Comparison of ENCODE assay signal across 33 mouse cellular contexts in the genomic region with DNA sequence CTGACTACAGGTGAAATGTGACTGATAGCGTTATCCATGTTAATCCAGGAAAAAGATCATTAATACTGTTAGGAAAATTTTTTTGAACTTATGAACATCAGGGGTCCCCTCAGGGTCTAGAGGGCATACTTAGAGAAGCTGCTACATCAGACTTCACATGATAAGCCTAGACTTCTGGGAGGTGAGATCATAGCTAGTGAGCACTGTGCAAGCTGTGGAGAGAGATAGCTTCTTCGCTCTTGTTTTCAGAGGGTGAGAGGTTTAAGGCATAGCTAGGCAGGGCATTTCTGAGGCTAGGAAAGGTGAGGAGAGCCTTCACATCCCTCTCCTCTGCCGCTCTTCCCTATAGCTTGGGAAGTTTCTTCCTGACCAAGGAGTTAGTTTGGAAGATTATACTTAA. TPM values are rescaled to one million over a fixed set of nuclear protein-coding genes. Genes with fewer than 3 reads are reported as not detected.
DNase-seq lines count a peak whose midpoint lies in the region; ATAC-seq and TF ChIP-seq lines count a peak whose summit lies in the region.
"Had no signal": no experiment of that assay in that cellular context is flagged by ENCODE, and none has a peak within 500 bp of the region (broad histone marks: within the 10 kb centered on the region; RNA-seq: fewer than 3 reads in every experiment).

No protein-coding gene starts in this region.

- 90% methylated on average over 3 of the region's 3 CpGs for WGBS in midbrain, embryonic 11.5 days
- 89% methylated on average over 3 of the region's 3 CpGs for WGBS in midbrain, embryonic 10.5 days
- WGBS in liver, embryonic 13.5 days (ENCODE audit: insufficient replicate concordance): 57% methylated on average over 3 of the region's 3 CpGs
- WGBS in liver, embryonic 16.5 days (ENCODE audit: insufficient replicate concordance): 60% methylated on average over 3 of the region's 3 CpGs
- WGBS in lung, postnatal 0 days: 81% methylated on average over 3 of the region's 3 CpGs

- no peaks in the 10 kb centered on the region for H3K9me3 ChIP-seq in midbrain, embryonic 11.5 days (ENCODE audit: control insufficient read depth, low read length)
- H3K9me3 ChIP-seq in midbrain, embryonic 10.5 days (replicated peaks): no peaks in the 10 kb centered on the region
- no peaks in the 10 kb centered on the region for H3K9me3 ChIP-seq in liver, embryonic 13.5 days (replicated peaks)
- H3K9me3 ChIP-seq in liver, embryonic 16.5 days (replicated peaks; ENCODE audit: control insufficient read depth, low read length): no peaks in the 10 kb centered on the region
- H3K9me3 ChIP-seq in lung, postnatal 0 days (ENCODE audit: low read length): no peaks in the 10 kb centered on the region
- H3K9me3 ChIP-seq: embryonic facial prominence, embryonic 10.5 days; embryonic facial prominence, embryonic 13.5 days; forebrain, embryonic 12.5 days; forebrain, embryonic 15.5 days; G1E; heart, embryonic 10.5 days; heart, embryonic 13.5 days had no signal

- no peak overlapping the region for H3K4me2 ChIP-seq in midbrain, embryonic 11.5 days
- no peak overlapping the region for H3K4me2 ChIP-seq in liver, embryonic 13.5 days
- no peak overlapping the region for H3K4me2 ChIP-seq in liver, embryonic 16.5 days (ENCODE audit: low read depth, low read length)
- H3K4me2 ChIP-seq in lung, postnatal 0 days (replicated peaks; ENCODE audit: low read depth, low read length): no peak overlapping the region
- H3K4me2 ChIP-seq: embryonic facial prominence, embryonic 13.5 days; forebrain, embryonic 12.5 days; forebrain, embryonic 15.5 days; heart, embryonic 13.5 days; hindbrain, embryonic 14.5 days had no signal

- peak; percentile 37 for DNase-seq in midbrain, embryonic 11.5 days (ENCODE audit: low spot score, missing footprints)
- DNase-seq in midbrain, embryonic 10.5 days (ENCODE audit: low spot score): no peak
- peak; percentile 34 for DNase-seq in liver, embryonic 13.5 days
- DNase-seq in lung, postnatal 0 days (ENCODE audit: low spot score): no peak
- no peak for DNase-seq in cerebellum, postnatal 10 days
- DNase-seq in frontal cortex, postnatal 25 days (ENCODE audit: low spot score in 2 of 2): no peak
- DNase-seq: adrenal gland, postnatal 10 days; adrenal gland, postnatal 36 days; B cell, adult 2 months; cerebellum, adult 11 months; cerebellum, adult 2 months; cerebellum, adult 9-11 months; cerebellum, postnatal 36 days; embryo, embryonic 11 days; gastrocnemius, postnatal 10 days; gastrocnemius, postnatal 36 days; heart, adult 2 months; heart, postnatal 14 days; heart, postnatal 4 days had no signal

- no peak overlapping the region for H3K9ac ChIP-seq in midbrain, embryonic 11.5 days (ENCODE audit: low read length)
- H3K9ac ChIP-seq in liver, embryonic 13.5 days: no peak overlapping the region
- no peak overlapping the region for H3K9ac ChIP-seq in liver, embryonic 16.5 days (ENCODE audit: low read depth, low read length)
- no peak overlapping the region for H3K9ac ChIP-seq in lung, postnatal 0 days (replicated peaks; ENCODE audit: low read depth)
- H3K9ac ChIP-seq: embryonic facial prominence, embryonic 13.5 days; forebrain, embryonic 12.5 days; forebrain, embryonic 15.5 days; heart, embryonic 13.5 days; hindbrain, embryonic 14.5 days had no signal

- ATAC-seq in midbrain, embryonic 11.5 days (ENCODE audit: low FRiP score): no peak
- ATAC-seq in liver, embryonic 13.5 days (ENCODE audit: low read depth): peak; percentile 90
- ATAC-seq in liver, embryonic 16.5 days (ENCODE audit: low read depth): peak; percentile 74
- peak; percentile 79 for ATAC-seq in megakaryocyte-erythroid progenitor cell, adult 5-6 weeks (replicated peaks; ENCODE audit: low FRiP score, low TSS enrichment, poor library complexity, severe bottlenecking)
- ATAC-seq in lung, postnatal 0 days: no peak
- ATAC-seq: activated CD4-positive, CD25-positive, alpha-beta regulatory T cell, adult 4 months; forebrain, embryonic 15.5 days; hindbrain, postnatal 0 days had no signal

- TF ChIP-seq CTCF in lung, postnatal 0 days (IDR thresholded peaks at IDR 0.05): no peak

- no peak overlapping the region for H3K27ac ChIP-seq in midbrain, embryonic 11.5 days (ENCODE audit: low read depth, low read length)
- H3K27ac ChIP-seq in midbrain, embryonic 10.5 days (replicated peaks): no peak overlapping the region
- H3K27ac ChIP-seq in liver, embryonic 13.5 days: peak overlapping the region; percentile 53
- H3K27ac ChIP-seq in liver, embryonic 16.5 days (ENCODE audit: low read length): no peak overlapping the region
- no peak overlapping the region for H3K27ac ChIP-seq in lung, postnatal 0 days (ENCODE audit: low read length)
- H3K27ac ChIP-seq: embryonic facial prominence, embryonic 10.5 days; embryonic facial prominence, embryonic 13.5 days; forebrain, embryonic 12.5 days; forebrain, embryonic 15.5 days; heart, adult 2 months; heart, embryonic 10.5 days; heart, embryonic 13.5 days; hindbrain, embryonic 14.5 days; hindbrain, postnatal 0 days had no signal

- peaks cover 7% of the 10 kb centered on the region; the same call in 1 of the 2 replicates for H3K4me1 ChIP-seq in midbrain, embryonic 11.5 days (ENCODE audit: control insufficient read depth, insufficient read depth, low read length)
- H3K4me1 ChIP-seq in midbrain, embryonic 10.5 days: peaks cover 14% of the 10 kb centered on the region
- peaks cover 33% of the 10 kb centered on the region for H3K4me1 ChIP-seq in liver, embryonic 13.5 days (replicated peaks)
- peaks cover 12% of the 10 kb centered on the region for H3K4me1 ChIP-seq in liver, embryonic 16.5 days (ENCODE audit: control insufficient read depth, low read depth, low read length)
- H3K4me1 ChIP-seq in lung, postnatal 0 days (ENCODE audit: insufficient read depth, low read depth, low read length): no peaks in the 10 kb centered on the region; the same call in 1 of the 2 replicates
- H3K4me1 ChIP-seq: embryonic facial prominence, embryonic 13.5 days had no signal

- H3K27me3 ChIP-seq in midbrain, embryonic 11.5 days (ENCODE audit: control insufficient read depth, insufficient read depth, low read length): no peaks in the 10 kb centered on the region
- no peaks in the 10 kb centered on the region for H3K27me3 ChIP-seq in midbrain, embryonic 10.5 days (ENCODE audit: low read depth, poor library complexity, severe bottlenecking)
- H3K27me3 ChIP-seq in liver, embryonic 13.5 days: no peaks in the 10 kb centered on the region
- no peaks in the 10 kb centered on the region for H3K27me3 ChIP-seq in liver, embryonic 16.5 days (ENCODE audit: control insufficient read depth, insufficient read depth, low read depth, low read length)
- H3K27me3 ChIP-seq in lung, postnatal 0 days (replicated peaks; ENCODE audit: insufficient read depth, low read length): no peaks in the 10 kb centered on the region
- H3K27me3 ChIP-seq: CH12.LX; forebrain, embryonic 12.5 days; forebrain, embryonic 15.5 days had no signal

- H3K36me3 ChIP-seq in midbrain, embryonic 11.5 days (ENCODE audit: control insufficient read depth, insufficient read depth, low read length): no peaks in the 10 kb centered on the region
- H3K36me3 ChIP-seq in midbrain, embryonic 10.5 days: no peaks in the 10 kb centered on the region
- H3K36me3 ChIP-seq in liver, embryonic 13.5 days: no peaks in the 10 kb centered on the region
- H3K36me3 ChIP-seq in liver, embryonic 16.5 days (ENCODE audit: control insufficient read depth, insufficient read depth): no peaks in the 10 kb centered on the region
- H3K36me3 ChIP-seq in lung, postnatal 0 days (ENCODE audit: insufficient read depth, low read length): no peaks in the 10 kb centered on the region
- H3K36me3 ChIP-seq: embryonic facial prominence, embryonic 10.5 days; embryonic facial prominence, embryonic 13.5 days; forebrain, embryonic 12.5 days; forebrain, embryonic 15.5 days; G1E; heart, embryonic 10.5 days; heart, embryonic 13.5 days had no signal

- H3K4me3 ChIP-seq in midbrain, embryonic 11.5 days (ENCODE audit: low read depth, low read length): no peak overlapping the region
- H3K4me3 ChIP-seq in midbrain, embryonic 10.5 days: no peak overlapping the region
- H3K4me3 ChIP-seq in liver, embryonic 13.5 days (replicated peaks): no peak overlapping the region
- no peak overlapping the region for H3K4me3 ChIP-seq in liver, embryonic 16.5 days (ENCODE audit: low read depth, low read length)
- H3K4me3 ChIP-seq in lung, postnatal 0 days (ENCODE audit: low read depth, low read length): no peak overlapping the region
- H3K4me3 ChIP-seq: embryonic facial prominence, embryonic 10.5 days; embryonic facial prominence, embryonic 13.5 days; erythroblast, embryonic 14.5 days; forebrain, embryonic 12.5 days; forebrain, embryonic 15.5 days; heart, adult 2 months; heart, embryonic 10.5 days; heart, embryonic 13.5 days had no signal

- no peak for TF ChIP-seq EP300 in lung, postnatal 0 days (IDR thresholded peaks at IDR 0.05)

RNA-seq across cellular contexts. Expression of a gene that starts 3.9 kb away (rescaled TPM):
- 0.29 and 0.40 TPM in 2 replicates for polyA plus RNA-seq in midbrain, embryonic 11.5 days (2014; fragmentation: Nextera tagmentation; extraction: Ambion mirVana)
- polyA plus RNA-seq in midbrain, embryonic 10.5 days (2016; fragmentation: Nextera tagmentation; extraction: Ambion mirVana): 0.09 and 0.12 TPM in 2 replicates
- polyA plus RNA-seq in liver, embryonic 13.5 days (2015; fragmentation: Nextera tagmentation; extraction: Ambion mirVana): 0.01 TPM in 2 replicates
- polyA plus RNA-seq in liver, embryonic 16.5 days (2015; fragmentation: Nextera tagmentation; extraction: Ambion mirVana): 0.01 and 0.04 TPM in 2 replicates
- not detected in 2 replicates for total RNA-seq in megakaryocyte-erythroid progenitor cell, adult 5-6 weeks (2014; fragmentation: Nextera tagmentation)
- total RNA-seq in megakaryocyte-erythroid progenitor cell, adult 5-6 weeks (2017): not detected in 2 replicates
- polyA plus RNA-seq in lung, postnatal 0 days (2015; fragmentation: Nextera tagmentation; extraction: Ambion mirVana): 0.04 TPM in 2 replicates
- polyA plus RNA-seq: activated CD4-positive, CD25-positive, alpha-beta regulatory T cell, adult 4 months; erythroblast, embryonic 14.5 days; heart, embryonic 13.5 days had no signal

RNA-seq across cellular contexts. Expression of a gene that starts 7.1 kb away (rescaled TPM):
- 116 and 127 TPM in 2 replicates for polyA plus RNA-seq in midbrain, embryonic 11.5 days (2014; fragmentation: Nextera tagmentation; extraction: Ambion mirVana)
- 113 and 126 TPM in 2 replicates for polyA plus RNA-seq in midbrain, embryonic 10.5 days (2016; fragmentation: Nextera tagmentation; extraction: Ambion mirVana)
- 112 and 118 TPM in 2 replicates for polyA plus RNA-seq in liver, embryonic 13.5 days (2015; fragmentation: Nextera tagmentation; extraction: Ambion mirVana)
- polyA plus RNA-seq in liver, embryonic 16.5 days (2015; fragmentation: Nextera tagmentation; extraction: Ambion mirVana): 55.4 and 62.1 TPM in 2 replicates
- 853 and 1,045 TPM in 2 replicates for total RNA-seq in megakaryocyte-erythroid progenitor cell, adult 5-6 weeks (2014; fragmentation: Nextera tagmentation)
- total RNA-seq in megakaryocyte-erythroid progenitor cell, adult 5-6 weeks (2017): 970 and 1,232 TPM in 2 replicates
- polyA plus RNA-seq in lung, postnatal 0 days (2015; fragmentation: Nextera tagmentation; extraction: Ambion mirVana): 108 and 110 TPM in 2 replicates

Comparison
In these comparisons a context has a peak if more than half of its experiments do, and no peak if none do; other contexts are left out.
1. DNase-seq: peak in midbrain, embryonic 11.5 days (single experiment) and liver, embryonic 13.5 days (single experiment); none in midbrain, embryonic 10.5 days (single experiment), lung, postnatal 0 days (single experiment), cerebellum, postnatal 10 days (0 of 2) and frontal cortex, postnatal 25 days (0 of 2).
2. ATAC-seq: peak in liver, embryonic 13.5 days (single experiment), liver, embryonic 16.5 days (single experiment) and megakaryocyte-erythroid progenitor cell, adult 5-6 weeks (single experiment); none in midbrain, embryonic 11.5 days (single experiment) and lung, postnatal 0 days (single experiment).